In genomic region chr5:129217481-129218221, GRCm38 (mm10) we compare ENCODE assay signal across 9 mouse cellular contexts.
DNase-seq lines count a peak whose midpoint lies in the region; ATAC-seq and TF ChIP-seq lines count a peak whose summit lies in the region.
"Had no signal": no experiment of that assay in that cellular context is flagged by ENCODE, and none has a peak within 500 bp of the region (broad histone marks: within the 10 kb centered on the region; RNA-seq: fewer than 3 reads in every experiment).

No protein-coding gene starts in this region.

- H3K9me3 ChIP-seq in kidney, postnatal 0 days (replicated peaks; ENCODE audit: low read length) = no peaks in the 10 kb centered on the region

- peak overlapping the region; percentile 32 for H3K4me2 ChIP-seq in kidney, postnatal 0 days (ENCODE audit: low read length)

- TF ChIP-seq POLR2A in thymus, adult 2 months (IDR thresholded peaks at IDR 0.05; ENCODE audit: control insufficient read depth, extremely low read depth, insufficient read depth, low read length, poor library complexity) = no peak
- TF ChIP-seq POLR2A in cerebellum, adult 2 months (IDR thresholded peaks at IDR 0.05; ENCODE audit: borderline replicate concordance, insufficient read depth, low read length) = no peak

- H3K27ac ChIP-seq in thymus, adult 2 months (ENCODE audit: control insufficient read depth, insufficient read depth, low read length) = no peak overlapping the region
- H3K27ac ChIP-seq in kidney, postnatal 0 days = no peak overlapping the region
- no peak overlapping the region for H3K27ac ChIP-seq in cerebellum, adult 2 months (ENCODE audit: insufficient read depth, low read length)

- ATAC-seq in kidney, postnatal 0 days (replicated peaks; ENCODE audit: low FRiP score, low read depth) = no peak

- no peaks in the 10 kb centered on the region for H3K36me3 ChIP-seq in thymus, adult 2 months (ENCODE audit: control insufficient read depth, insufficient read depth, low read length)
- no peaks in the 10 kb centered on the region for H3K36me3 ChIP-seq in kidney, postnatal 0 days (ENCODE audit: insufficient read depth, low read length)

- no peaks in the 10 kb centered on the region for H3K27me3 ChIP-seq in thymus, adult 2 months (ENCODE audit: control insufficient read depth, insufficient read depth, low read length)
- H3K27me3 ChIP-seq in kidney, postnatal 0 days (ENCODE audit: insufficient read depth, low read length) = no peaks in the 10 kb centered on the region
- peaks cover 3% of the 10 kb centered on the region; the same call in 1 of the 2 replicates for H3K27me3 ChIP-seq in cerebellum, adult 2 months (ENCODE audit: control insufficient read depth, insufficient read depth, low read length)

- no peak overlapping the region for H3K9ac ChIP-seq in kidney, postnatal 0 days (ENCODE audit: low read depth, low read length)

- H3K4me1 ChIP-seq in thymus, adult 2 months (replicated peaks; ENCODE audit: control insufficient read depth, insufficient read depth, low read length) = no peaks in the 10 kb centered on the region
- no peaks in the 10 kb centered on the region; the same call in 1 of the 2 replicates for H3K4me1 ChIP-seq in kidney, postnatal 0 days (replicated peaks; ENCODE audit: insufficient read depth, low read length)
- H3K4me1 ChIP-seq in cerebellum, adult 2 months (ENCODE audit: control insufficient read depth, insufficient read depth, low read length) = 0 out of 2 replicates have a peak, but pooled peaks cover 4% of the 10 kb centered on the region

- no peak for TF ChIP-seq CTCF in thymus, adult 2 months (IDR thresholded peaks at IDR 0.05; ENCODE audit: borderline replicate concordance, control insufficient read depth, extremely low read depth, insufficient read depth, low read length, poor library complexity)
- TF ChIP-seq CTCF in kidney, postnatal 0 days (IDR thresholded peaks at IDR 0.05; ENCODE audit: low read depth) = no peak
- no peak for TF ChIP-seq CTCF in cerebellum, adult 2 months (IDR thresholded peaks at IDR 0.05; ENCODE audit: borderline replicate concordance, insufficient read depth, low read depth, low read length)

- WGBS in thymus, adult 2 months = 19% methylated on average over 22 of the region's 22 CpGs
- 5% methylated on average over 22 of the region's 22 CpGs for WGBS in kidney, postnatal 0 days
- WGBS in cerebellum, adult 2 months = 19% methylated on average over 22 of the region's 22 CpGs

- DNase-seq in adrenal gland, adult (ENCODE audit: inconsistent age in 2 of 2, low spot score in 1 of 2) = peak; percentile 20 to 53
- DNase-seq in adrenal gland, adult 18-20 months (ENCODE audit: low spot score in 2 of 2) = no peak
- DNase-seq in thymus, adult 2 months = peak; percentile 20
- DNase-seq in thymus, postnatal 0 days (ENCODE audit: low spot score) = no peak
- no peak for DNase-seq in kidney, postnatal 0 days (ENCODE audit: low spot score)
- DNase-seq in retina, embryonic 14.5 days (ENCODE audit: low spot score) = peak; percentile 36
- DNase-seq in cerebellum, adult 2 months = no peak
- no peak for DNase-seq in urinary bladder, adult 2 months (ENCODE audit: low spot score)

- no peak overlapping the region for H3K4me3 ChIP-seq in thymus, adult 2 months (ENCODE audit: control insufficient read depth, insufficient read depth, low read length)
- H3K4me3 ChIP-seq in kidney, postnatal 0 days (replicated peaks; ENCODE audit: low read depth, low read length) = no peak overlapping the region
- no peak overlapping the region for H3K4me3 ChIP-seq in cerebellum, adult 2 months (replicated peaks; ENCODE audit: insufficient read depth, low read depth, low read length)
- H3K4me3 ChIP-seq: myocyte had no signal

Comparison
In these comparisons a context has a peak if more than half of its experiments do, and no peak if none do; other contexts are left out.
1. DNase-seq: peak in adrenal gland, adult (2 of 2), thymus, adult 2 months (single experiment) and retina, embryonic 14.5 days (single experiment); none in adrenal gland, adult 18-20 months (0 of 2), thymus, postnatal 0 days (single experiment), kidney, postnatal 0 days (single experiment), cerebellum, adult 2 months (0 of 2) and urinary bladder, adult 2 months (single experiment).